In the genomic region with DNA sequence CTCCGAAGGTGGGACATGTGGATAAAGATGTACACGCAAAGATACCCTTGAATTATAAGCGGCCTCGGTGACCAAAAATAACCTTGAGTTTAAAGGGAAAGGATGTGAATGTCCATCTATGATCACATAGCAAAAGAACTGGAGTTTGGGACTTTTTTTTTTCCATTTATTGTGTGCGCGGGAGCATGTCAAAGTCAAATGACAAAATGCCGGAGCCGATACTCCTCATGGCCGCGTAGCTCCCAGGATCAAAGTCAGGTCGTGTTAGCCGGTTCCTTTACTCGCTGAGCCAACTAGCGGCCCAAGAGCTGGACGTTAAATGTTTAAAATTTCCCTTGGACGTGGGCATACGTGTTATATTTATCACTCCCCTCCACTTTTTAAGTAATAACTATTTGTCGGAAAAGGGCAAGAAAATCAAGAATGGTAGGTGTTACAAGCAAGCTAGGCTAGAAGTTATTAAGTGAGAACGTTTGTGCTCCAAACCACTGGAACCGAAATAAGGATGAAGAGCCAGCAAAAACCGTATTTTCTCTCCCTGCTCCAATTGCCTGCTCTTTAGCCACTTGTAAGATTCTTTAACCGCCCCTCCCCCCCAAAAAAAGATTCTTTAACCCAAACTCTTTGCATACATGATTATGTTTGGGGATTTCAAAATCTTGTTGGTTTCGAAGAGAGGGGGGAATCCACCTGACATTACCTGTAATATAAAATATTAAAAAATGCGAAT, we compare ENCODE assay signal across 7 mouse cellular contexts. TPM values are rescaled to one million over a fixed set of nuclear protein-coding genes. Genes with fewer than 3 reads are reported as not detected.
DNase-seq lines count a peak whose midpoint lies in the region; TF ChIP-seq lines count a peak whose summit lies in the region.

No protein-coding gene starts in this region.

- no peaks in the 10 kb centered on the region for H3K27me3 ChIP-seq in midbrain, embryonic 10.5 days (ENCODE audit: low read depth, poor library complexity, severe bottlenecking)

- TF ChIP-seq POLR2A in brain, embryonic 14.5 days (IDR thresholded peaks at IDR 0.05; ENCODE audit: borderline replicate concordance, extremely low read depth, insufficient read depth, insufficient read length, poor library complexity, severe bottlenecking), result no peak

- 1% methylated on average over 24 of the region's 24 CpGs for WGBS in large intestine, adult 2 months
- WGBS in midbrain, embryonic 10.5 days, result 2% methylated on average over 24 of the region's 24 CpGs

- H3K27ac ChIP-seq in midbrain, embryonic 10.5 days (replicated peaks), result peak overlapping the region; percentile 99

- peaks cover 12% of the 10 kb centered on the region for H3K4me1 ChIP-seq in midbrain, embryonic 10.5 days

- no peak for TF ChIP-seq CTCF in brain, embryonic 14.5 days (IDR thresholded peaks at IDR 0.05; ENCODE audit: borderline replicate concordance, extremely low read depth, insufficient read depth, insufficient read length)

- peaks cover 27% of the 10 kb centered on the region for H3K36me3 ChIP-seq in midbrain, embryonic 10.5 days

- peak overlapping the region; percentile 73 for H3K4me3 ChIP-seq in midbrain, embryonic 10.5 days

- peak; percentile 45 to 73 for DNase-seq in spleen, postnatal 4 days (ENCODE audit: low spot score in 2 of 2)
- DNase-seq in spleen, postnatal 14 days (ENCODE audit: low spot score in 2 of 2), result no peak
- DNase-seq in brain, embryonic 14.5 days (ENCODE audit: low read depth), result peak; percentile 73
- peak; percentile 59 for DNase-seq in forelimb bud, embryonic 11.5 days (ENCODE audit: low read depth, low spot score)
- peak; percentile 38 for DNase-seq in large intestine, adult 2 months (ENCODE audit: low read depth, low spot score)
- DNase-seq in midbrain, embryonic 10.5 days (ENCODE audit: low spot score), result peak; percentile 64
- peak; percentile 45 for DNase-seq in thymus, postnatal 14 days

- no peaks in the 10 kb centered on the region for H3K9me3 ChIP-seq in midbrain, embryonic 10.5 days (replicated peaks)

RNA-seq across cellular contexts. Expression of gene Trmo, which starts 0.5 kb away (rescaled TPM):
- 8.1 and 9.8 TPM in 2 replicates for polyA plus RNA-seq in brain, embryonic 14.5 days (2012; rRNA removed)
- 4.4 and 5.3 TPM in 2 replicates for polyA plus RNA-seq in large intestine, adult 2 months (2012; rRNA removed)
- polyA plus RNA-seq in midbrain, embryonic 10.5 days (2016; fragmentation: Nextera tagmentation; extraction: Ambion mirVana), result 10.7 and 12.9 TPM in 2 replicates

RNA-seq across cellular contexts. Expression of gene Hemgn, which starts 23.5 kb away (rescaled TPM):
- polyA plus RNA-seq in brain, embryonic 14.5 days (2012; rRNA removed), result 0.08 and 0.30 TPM in 2 replicates
- 0.05 TPM in 2 replicates for polyA plus RNA-seq in large intestine, adult 2 months (2012; rRNA removed)
- 13.4 and 14.5 TPM in 2 replicates for polyA plus RNA-seq in midbrain, embryonic 10.5 days (2016; fragmentation: Nextera tagmentation; extraction: Ambion mirVana)

RNA-seq across cellular contexts. Expression of gene Foxe1, which starts 46.4 kb away (rescaled TPM):
- polyA plus RNA-seq in brain, embryonic 14.5 days (2012; rRNA removed), result 0.03 TPM in 1 of 2 replicates, not detected in the other
- not detected in 2 replicates for polyA plus RNA-seq in large intestine, adult 2 months (2012; rRNA removed)
- 0.07 TPM in 1 of 2 replicates, not detected in the other for polyA plus RNA-seq in midbrain, embryonic 10.5 days (2016; fragmentation: Nextera tagmentation; extraction: Ambion mirVana)

Comparison
In these comparisons a context has a peak if more than half of its experiments do, and no peak if none do; other contexts are left out.
1. DNase-seq: peak in spleen, postnatal 4 days (2 of 2), brain, embryonic 14.5 days (single experiment), forelimb bud, embryonic 11.5 days (single experiment), large intestine, adult 2 months (single experiment), midbrain, embryonic 10.5 days (single experiment) and thymus, postnatal 14 days (single experiment); none in spleen, postnatal 14 days (0 of 2).
2. RNA of gene Hemgn, which starts 23.5 kb away (polyA plus RNA-seq): 13.4 to 14.5 TPM in midbrain, embryonic 10.5 days; 0.08 to 0.30 TPM in brain, embryonic 14.5 days and 0.05 TPM in large intestine, adult 2 months; every median in the first group is over 10 times any median in the second.